Mouse (Mus musculus) bone marrow macrophage, adult 2 months (primary cell): ENCODE measurements around the gene Nphp3.

Experiments used
- CTCF ChIP-seq: IDR thresholded peaks from 2 replicates; pipeline ENCODE4 v1.5.1; 2012; ENCODE audit warnings: low read depth, mild to moderate bottlenecking, low read length, moderate library complexity
- POLR2A ChIP-seq: IDR thresholded peaks from 2 replicates; pipeline ENCODE4 v1.6.1; 2012; ENCODE audit warnings: mild to moderate bottlenecking, low read depth, low read length, borderline replicate concordance

GRCm38 (mm10) chr9:104063244-104063961, 61.1 kb downstream of the Nphp3 start, which contains the start of gene Acad11:
- TF ChIP-seq CTCF: no peak
- TF ChIP-seq POLR2A: no peak
